Mouse (Mus musculus) midbrain, embryonic 14.5 days (tissue): ENCODE results near the gene Camk2n1. TPM values are rescaled to one million over a fixed set of nuclear protein-coding genes. Genes with fewer than 3 reads are reported as not detected.

Experiments used
- ATAC-seq: fragments of 200-750 bp; cut with Nextera tagmentation; 2 replicates; pipeline ENCODE4 v1.8.0; 2017; ENCODE audit warnings: moderate number of reproducible peaks, moderate library complexity; ENCODE audit not compliant: low FRiP score, low TSS enrichment
- DNase-seq: peaks from one replicate; pipeline ENCODE4 v3.0.0-alpha.2; 2015
- H3K27ac ChIP-seq: fragments of 300-500 bp; sonication (generic); replicated peaks from 2 replicates; pipeline ENCODE4 v1.5.1; 2014; ENCODE audit warnings: mild to moderate bottlenecking, low read depth, low read length, moderate library complexity
- H3K27me3 ChIP-seq: fragments of 300-500 bp; sonication (generic); 2 replicates; pipeline ENCODE4 v1.6.1; 2014; ENCODE audit warnings: low read length, control low read depth, mixed read lengths; ENCODE audit not compliant: control insufficient read depth, insufficient read depth
- H3K36me3 ChIP-seq: fragments of 300-500 bp; sonication (generic); 2 replicates; pipeline ENCODE4 v1.6.1; 2014; ENCODE audit warnings: low read length, control low read depth; ENCODE audit not compliant: control insufficient read depth, insufficient read depth
- H3K4me1 ChIP-seq: fragments of 300-500 bp; sonication (generic); 2 replicates; pipeline ENCODE4 v1.6.1; 2014; ENCODE audit warnings: mild to moderate bottlenecking, antibody characterized with exemption, low read length, control low read depth; ENCODE audit not compliant: control insufficient read depth, insufficient read depth
- H3K4me2 ChIP-seq: fragments of 300-500 bp; sonication (generic); 2 replicates; pipeline ENCODE4 v1.6.1; 2014; ENCODE audit warnings: mild to moderate bottlenecking, low read length, moderate library complexity
- H3K4me3 ChIP-seq: fragments of 300-500 bp; sonication (generic); replicated peaks from 2 replicates; pipeline ENCODE4 v1.5.1; 2014; ENCODE audit warnings: low read depth, low read length
- H3K9ac ChIP-seq: fragments of 300-500 bp; sonication (generic); replicated peaks from 2 replicates; pipeline ENCODE4 v1.6.1; 2014; ENCODE audit warnings: mild to moderate bottlenecking, low read length, moderate library complexity
- H3K9me3 ChIP-seq: fragments of 300-500 bp; sonication (generic); 2 replicates; pipeline ENCODE4 v1.6.1; 2016; ENCODE audit warnings: low read length, control low read depth, mixed read lengths; ENCODE audit not compliant: control insufficient read depth
- WGBS: fragments of 180-500 bp; shearing (Covaris S2); extraction: QIAGEN DNeasy Blood & Tissue Kit; methylation state at CpG from one replicate; pipeline ENCODE4 v1.1.7; 2014; 5-methylcytosine and 5-hydroxymethylcytosine counted together
- polyA plus RNA-seq: library from polyadenylated mRNA; unstranded; fragments of >200 nt; fragmentation: Nextera tagmentation; extraction: Ambion mirVana; gene quantifications from 2 replicates; pipeline ENCODE4 v1.2.1, GENCODE M21; 2014

Camk2n1 gene
- polyA plus RNA-seq, 1 experiment from 2014 or later, result 15.4 TPM

GRCm38 (mm10) chr4:138467451-138467850 lies 13.3 kb downstream of the Camk2n1 start:
- Histone ChIP-seq H3K4me2 (no peak overlapping the region), H3K36me3 (no peaks in the 10 kb centered on the region), H3K27ac (no peak overlapping the region), H3K4me3 (no peak overlapping the region), H3K9me3 (no peaks in the 10 kb centered on the region), H3K27me3 (no peaks in the 10 kb centered on the region), H3K4me1 (peaks cover 37% of the 10 kb centered on the region), H3K9ac (no peak overlapping the region)
- DNase-seq (no peak), ATAC-seq (no peak)
- 89% methylated on average over 5 of the region's 5 CpGs for WGBS

GRCm38 (mm10) chr4:138469080-138469479 lies 15.0 kb downstream of the Camk2n1 start:
- Histone ChIP-seq H3K36me3 (no peaks in the 10 kb centered on the region), H3K4me3 (no peak overlapping the region), H3K4me1 (peaks cover 21% of the 10 kb centered on the region), H3K27me3 (no peaks in the 10 kb centered on the region), H3K27ac (no peak overlapping the region), H3K9ac (no peak overlapping the region), H3K4me2 (no peak overlapping the region), H3K9me3 (no peaks in the 10 kb centered on the region)
- ATAC-seq, result no peak
- DNase-seq, result no peak
- 16% methylated on average over 7 of the region's 7 CpGs for WGBS

GRCm38 (mm10) chr4:138471241-138471640 lies 17.1 kb downstream of the Camk2n1 start:
- Histone ChIP-seq H3K27me3 (no peaks in the 10 kb centered on the region), H3K4me2 (no peak overlapping the region), H3K4me3 (no peak overlapping the region), H3K36me3 (no peaks in the 10 kb centered on the region), H3K27ac (no peak overlapping the region), H3K9me3 (no peaks in the 10 kb centered on the region), H3K4me1 (0 out of 2 replicates have a peak, but pooled peaks cover 10% of the 10 kb centered on the region), H3K9ac (no peak overlapping the region)
- DNase-seq (no peak), ATAC-seq (no peak)
- WGBS, result 72% methylated on average over 7 of the region's 7 CpGs

GRCm38 (mm10) chr4:138479595-138479994 lies 25.5 kb downstream of the Camk2n1 start:
- DNase-seq (no peak), ATAC-seq (no peak)
- no peaks in the 10 kb centered on the region for H3K9me3 ChIP-seq
- H3K9ac ChIP-seq, result no peak overlapping the region
- WGBS, result 85% methylated on average over 7 of the region's 7 CpGs
- H3K27ac ChIP-seq, result no peak overlapping the region
- H3K4me2 ChIP-seq, result no peak overlapping the region
- no peak overlapping the region for H3K4me3 ChIP-seq
- no peaks in the 10 kb centered on the region for H3K36me3 ChIP-seq
- no peaks in the 10 kb centered on the region for H3K27me3 ChIP-seq
- peaks cover under 1% of the 10 kb centered on the region; the same call in 1 of the 2 replicates for H3K4me1 ChIP-seq

- DNase-seq, result no peak
- no peak overlapping the region for H3K9ac ChIP-seq
- no peak overlapping the region for H3K4me3 ChIP-seq
- no peaks in the 10 kb centered on the region for H3K27me3 ChIP-seq
- H3K4me2 ChIP-seq, result no peak overlapping the region
- H3K9me3 ChIP-seq, result no peaks in the 10 kb centered on the region
- no peaks in the 10 kb centered on the region; the same call in 1 of the 2 replicates for H3K4me1 ChIP-seq
- no peak for ATAC-seq
- 58% methylated on average over 9 of the region's 9 CpGs for WGBS
- H3K36me3 ChIP-seq, result no peaks in the 10 kb centered on the region
- no peak overlapping the region for H3K27ac ChIP-seq
Measured at GRCm38 (mm10) chr4:138480962-138481361, 26.8 kb downstream of the Camk2n1 start.

- WGBS, result 82% methylated on average over 8 of the region's 8 CpGs
- no peaks in the 10 kb centered on the region for H3K27me3 ChIP-seq
- H3K36me3 ChIP-seq, result no peaks in the 10 kb centered on the region
- no peak overlapping the region for H3K4me3 ChIP-seq
- no peaks in the 10 kb centered on the region for H3K4me1 ChIP-seq
- H3K9me3 ChIP-seq, result no peaks in the 10 kb centered on the region
- H3K4me2 ChIP-seq, result no peak overlapping the region
- ATAC-seq, result no peak
- no peak for DNase-seq
- no peak overlapping the region for H3K27ac ChIP-seq
- no peak overlapping the region for H3K9ac ChIP-seq
Measured at GRCm38 (mm10) chr4:138482721-138483120, 28.6 kb downstream of the Camk2n1 start.

- 29% methylated on average over 8 of the region's 8 CpGs for WGBS
- no peak for DNase-seq
Measured at GRCm38 (mm10) chr4:138488241-138488640, 34.1 kb downstream of the Camk2n1 start.

GRCm38 (mm10) chr4:138491088-138491487 lies 37.0 kb downstream of the Camk2n1 start:
- WGBS, result 66% methylated on average over 4 of the region's 4 CpGs
- Histone ChIP-seq H3K27me3 (no peaks in the 10 kb centered on the region), H3K4me1 (peaks cover 30% of the 10 kb centered on the region), H3K9ac (no peak overlapping the region), H3K36me3 (no peaks in the 10 kb centered on the region), H3K27ac (no peak overlapping the region), H3K4me2 (no peak overlapping the region), H3K4me3 (no peak overlapping the region), H3K9me3 (no peaks in the 10 kb centered on the region)
- no peak for ATAC-seq
- no peak for DNase-seq

More at GRCm38 (mm10) chr4:138488241-138488640, 34.1 kb downstream of the Camk2n1 start:
- peak overlapping the region; percentile 49; the same call in 1 of the 2 replicates for H3K27ac ChIP-seq
- H3K4me3 ChIP-seq, result no peak overlapping the region
- no peak overlapping the region for H3K4me2 ChIP-seq
- H3K27me3 ChIP-seq, result no peaks in the 10 kb centered on the region
- H3K9ac ChIP-seq, result no peak overlapping the region
- H3K9me3 ChIP-seq, result no peaks in the 10 kb centered on the region
- peaks cover 7% of the 10 kb centered on the region; the same call in 1 of the 2 replicates for H3K4me1 ChIP-seq
- no peak for ATAC-seq
- H3K36me3 ChIP-seq, result no peaks in the 10 kb centered on the region

GRCm38 (mm10) chr4:138493161-138494001 lies 39.3 kb downstream of the Camk2n1 start:
- H3K9me3 ChIP-seq, result no peaks in the 10 kb centered on the region
- no peak overlapping the region for H3K9ac ChIP-seq
- no peak overlapping the region for H3K4me3 ChIP-seq
- ATAC-seq (no peak), DNase-seq (no peak)
- H3K27ac ChIP-seq, result peak overlapping the region; percentile 20; the same call in 1 of the 2 replicates
- WGBS, result 48% methylated on average over 5 of the region's 5 CpGs
- H3K4me1 ChIP-seq, result peaks cover 33% of the 10 kb centered on the region
- H3K36me3 ChIP-seq, result no peaks in the 10 kb centered on the region
- H3K27me3 ChIP-seq, result no peaks in the 10 kb centered on the region
- no peak overlapping the region for H3K4me2 ChIP-seq
